Mouse (Mus musculus): ENCODE data around the gene Cfhr2. TPM values are rescaled to one million over a fixed set of nuclear protein-coding genes. Genes with fewer than 3 reads are reported as not detected.
"Not testable (repeated sequence)": the region's sequence is repeated elsewhere in the genome, so short reads cannot be mapped to it uniquely, and the experiment has no call there.

The Cfhr2 gene
- polyA plus RNA-seq (2015; fragmentation: Nextera tagmentation; extraction: Ambion mirVana) = 0.26 and 0.33 TPM in 2 replicates

- no peaks in the 10 kb centered on the region for H3K27me3 ChIP-seq (replicated peaks)
- H3K9me3 ChIP-seq = no peaks in the 10 kb centered on the region
- H3K4me1 ChIP-seq = no peaks in the 10 kb centered on the region
- no peak within 1 kb of the TSS for H3K9ac ChIP-seq
- no peak within 1 kb of the TSS for H3K27ac ChIP-seq
- H3K4me2 ChIP-seq = no peak within 1 kb of the TSS
- no peaks in the 10 kb centered on the region for H3K36me3 ChIP-seq
- ATAC-seq (ENCODE audit: insufficient read depth, low FRiP score, low read depth) = no peak
- H3K4me3 ChIP-seq (replicated peaks) = no peak within 1 kb of the TSS
- 84% methylated on average over 1 of the region's 1 CpGs for WGBS
These were observed at the start of gene Cfhr2 for GRCm38 (mm10) chr1:139858548-139858947. Cfhr2 (minus strand) TSS chr1:139858702.

- Histone ChIP-seq H3K9ac (no peak overlapping the region), H3K27ac (no peak overlapping the region), H3K27me3 (replicated peaks) (no peaks in the 10 kb centered on the region), H3K36me3 (no peaks in the 10 kb centered on the region), H3K4me3 (replicated peaks) (no peak overlapping the region), H3K4me1 (no peaks in the 10 kb centered on the region), H3K4me2 (no peak overlapping the region), H3K9me3 (no peaks in the 10 kb centered on the region)
- no peak for ATAC-seq (ENCODE audit: insufficient read depth, low FRiP score, low read depth)
These were observed 5.2 kb upstream of the Cfhr2 start for GRCm38 (mm10) chr1:139863751-139864150.

GRCm38 (mm10) chr1:139860176-139860575 is 1.7 kb upstream of the Cfhr2 start:
- H3K9ac ChIP-seq = no peak overlapping the region
- no peak overlapping the region for H3K4me2 ChIP-seq
- no peaks in the 10 kb centered on the region for H3K36me3 ChIP-seq
- no peaks in the 10 kb centered on the region for H3K4me1 ChIP-seq
- H3K27ac ChIP-seq = no peak overlapping the region
- H3K4me3 ChIP-seq (replicated peaks) = no peak overlapping the region
- H3K9me3 ChIP-seq = no peaks in the 10 kb centered on the region
- no peaks in the 10 kb centered on the region for H3K27me3 ChIP-seq (replicated peaks)
- no peak for ATAC-seq (ENCODE audit: insufficient read depth, low FRiP score, low read depth)

- Histone ChIP-seq H3K4me1 (no peaks in the 10 kb centered on the region), H3K4me2 (no peak overlapping the region), H3K27ac (no peak overlapping the region), H3K4me3 (replicated peaks) (no peak overlapping the region), H3K27me3 (replicated peaks) (no peaks in the 10 kb centered on the region), H3K36me3 (no peaks in the 10 kb centered on the region), H3K9me3 (no peaks in the 10 kb centered on the region), H3K9ac (no peak overlapping the region)
- 71% methylated on average over 7 of the region's 7 CpGs for WGBS
- ATAC-seq (ENCODE audit: insufficient read depth, low FRiP score, low read depth) = no peak
These were observed 18.8 kb downstream of the Cfhr2 start for GRCm38 (mm10) chr1:139839699-139840098.

- Histone ChIP-seq H3K9ac (no peak overlapping the region), H3K4me1 (no peaks in the 10 kb centered on the region), H3K4me3 (replicated peaks) (no peak overlapping the region), H3K9me3 (no peaks in the 10 kb centered on the region), H3K27me3 (replicated peaks) (no peaks in the 10 kb centered on the region), H3K4me2 (no peak overlapping the region), H3K27ac (no peak overlapping the region), H3K36me3 (no peaks in the 10 kb centered on the region)
- ATAC-seq (ENCODE audit: insufficient read depth, low FRiP score, low read depth) = no peak
- 95% methylated on average over 2 of the region's 2 CpGs for WGBS
These were observed 19.2 kb downstream of the Cfhr2 start for GRCm38 (mm10) chr1:139839290-139839689.

GRCm38 (mm10) chr1:139808594-139808993 is 49.9 kb downstream of the Cfhr2 start:
- Histone ChIP-seq H3K4me2 (no peak overlapping the region), H3K4me1 (no peaks in the 10 kb centered on the region), H3K36me3 (no peaks in the 10 kb centered on the region), H3K9me3 (no peaks in the 10 kb centered on the region), H3K9ac (no peak overlapping the region), H3K27ac (no peak overlapping the region), H3K27me3 (replicated peaks) (no peaks in the 10 kb centered on the region), H3K4me3 (replicated peaks) (no peak overlapping the region)
- no peak for ATAC-seq (ENCODE audit: insufficient read depth, low FRiP score, low read depth)

- no peak within 1 kb of the TSS for H3K4me3 ChIP-seq (replicated peaks)
- H3K9me3 ChIP-seq = no peaks in the 10 kb centered on the region
- 90% methylated on average over 1 of the region's 1 CpGs for WGBS
These were observed 77.4 kb downstream of the Cfhr2 start, which contains the start of gene Gm4788 for GRCm38 (mm10) chr1:139781143-139781542. Gm4788 (minus strand) TSS chr1:139781243.

GRCm38 (mm10) chr1:139769913-139770312 is 88.6 kb downstream of the Cfhr2 start:
- not testable (repeated sequence) for H3K9ac ChIP-seq; H3K9me3 ChIP-seq; H3K4me3 ChIP-seq (replicated peaks); H3K4me2 ChIP-seq; ATAC-seq (ENCODE audit: insufficient read depth, low FRiP score, low read depth); H3K36me3 ChIP-seq; H3K27ac ChIP-seq; H3K4me1 ChIP-seq; H3K27me3 ChIP-seq (replicated peaks)
- WGBS = 80% methylated on average over 3 of the region's 3 CpGs

More at GRCm38 (mm10) chr1:139781143-139781542, 77.4 kb downstream of the Cfhr2 start, which contains the start of gene Gm4788:
- H3K9ac ChIP-seq = no peak within 1 kb of the TSS
- no peak within 1 kb of the TSS for H3K4me2 ChIP-seq
- no peak within 1 kb of the TSS for H3K27ac ChIP-seq
- H3K36me3 ChIP-seq = no peaks in the 10 kb centered on the region
- no peak for ATAC-seq (ENCODE audit: insufficient read depth, low FRiP score, low read depth)
- no peaks in the 10 kb centered on the region for H3K27me3 ChIP-seq (replicated peaks)
- H3K4me1 ChIP-seq = no peaks in the 10 kb centered on the region

Other genes with a start within 250 kb of the Cfhr2 start
- not detected in 2 replicates for gene Gm4788, start 77.5 kb downstream of the Cfhr2 start, polyA plus RNA-seq (2015; fragmentation: Nextera tagmentation; extraction: Ambion mirVana)

Data from stomach, embryonic 15.5 days (tissue).